Mouse (Mus musculus): ENCODE results near the gene Ngfr.

GRCm38 (mm10) chr11:95559761-95560160 lies 27.8 kb downstream of the Ngfr start:
- TF ChIP-seq POLR2A (IDR thresholded peaks at IDR 0.05; ENCODE audit: insufficient read depth, low read length): no peak
- no peak for TF ChIP-seq CTCF (IDR thresholded peaks at IDR 0.05; ENCODE audit: low read depth, low read length)
- no peak for TF ChIP-seq EP300 (IDR thresholded peaks at IDR 0.05; ENCODE audit: insufficient read depth, low read depth, low read length)

All from ES-Bruce4 (cell line).